8 mouse cellular contexts compared by ENCODE assay signal in the genomic region with DNA sequence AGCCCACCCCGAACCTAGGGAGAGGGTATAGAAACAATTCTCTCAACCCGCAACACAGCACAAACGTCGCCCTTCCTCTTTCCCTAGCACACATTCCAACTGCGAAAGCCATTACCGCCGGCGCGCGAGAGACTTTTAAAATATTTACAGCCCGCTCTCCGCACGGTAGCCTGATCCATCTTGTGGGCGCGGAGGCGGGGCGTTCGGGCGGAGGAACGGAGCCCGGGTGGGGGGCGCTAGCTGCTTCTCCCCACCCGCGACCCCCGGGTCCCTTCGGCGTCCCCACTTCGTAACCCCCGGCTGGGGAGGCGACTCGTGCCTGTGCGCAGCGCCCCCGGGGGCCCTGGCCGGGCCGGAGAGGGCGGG. TPM values are rescaled to one million over a fixed set of nuclear protein-coding genes. Genes with fewer than 3 reads are reported as not detected.
DNase-seq lines count a peak whose midpoint lies in the region; ATAC-seq and TF ChIP-seq lines count a peak whose summit lies in the region.

No protein-coding gene starts in this region.

- peaks cover 97% of the 10 kb centered on the region for H3K27me3 ChIP-seq in heart, embryonic 13.5 days (replicated peaks)
- peaks cover 22% of the 10 kb centered on the region for H3K27me3 ChIP-seq in ES-Bruce4 (ENCODE audit: control insufficient read depth, insufficient read depth, low read length, poor library complexity, severe bottlenecking)
- peaks cover 19% of the 10 kb centered on the region; the same call in 1 of the 2 replicates for H3K27me3 ChIP-seq in forebrain, embryonic 14.5 days (replicated peaks; ENCODE audit: control insufficient read depth, insufficient read depth, low read length)
- peaks cover 98% of the 10 kb centered on the region for H3K27me3 ChIP-seq in liver, embryonic 15.5 days

- TF ChIP-seq EP300 in ES-Bruce4 (IDR thresholded peaks at IDR 0.05; ENCODE audit: insufficient read depth, low read depth, low read length): no peak

- H3K9ac ChIP-seq in heart, embryonic 13.5 days: peak overlapping the region; percentile 88
- H3K9ac ChIP-seq in ES-Bruce4 (ENCODE audit: low read depth, poor library complexity, severe bottlenecking): peak overlapping the region; percentile 60
- H3K9ac ChIP-seq in forebrain, embryonic 14.5 days (ENCODE audit: low read length): peak overlapping the region; percentile 82
- no peak overlapping the region for H3K9ac ChIP-seq in liver, embryonic 15.5 days

- TF ChIP-seq CTCF in ES-Bruce4 (IDR thresholded peaks at IDR 0.05; ENCODE audit: low read depth, low read length): no peak

- ATAC-seq in heart, embryonic 13.5 days (ENCODE audit: extremely low read depth, insufficient number of reproducible peaks, low FRiP score, low TSS enrichment): no peak
- ATAC-seq in forebrain, embryonic 14.5 days: peak; percentile 30
- ATAC-seq in liver, embryonic 15.5 days (ENCODE audit: insufficient read depth): no peak

- TF ChIP-seq POLR2A in ES-Bruce4 (IDR thresholded peaks at IDR 0.05; ENCODE audit: insufficient read depth, low read length): no peak

- H3K4me3 ChIP-seq in heart, embryonic 13.5 days: peak overlapping the region; percentile 67
- peak overlapping the region; percentile 65 for H3K4me3 ChIP-seq in ES-Bruce4 (ENCODE audit: low read depth, low read length)
- peak overlapping the region; percentile 50 for H3K4me3 ChIP-seq in forebrain, embryonic 14.5 days (ENCODE audit: low read depth, low read length)
- peak overlapping the region; percentile 52 for H3K4me3 ChIP-seq in liver, embryonic 15.5 days (replicated peaks)

- no peaks in the 10 kb centered on the region for H3K9me3 ChIP-seq in heart, embryonic 13.5 days
- no peaks in the 10 kb centered on the region for H3K9me3 ChIP-seq in ES-Bruce4 (replicated peaks; ENCODE audit: control insufficient read depth, insufficient read depth, low read length, poor library complexity, severe bottlenecking)
- no peaks in the 10 kb centered on the region for H3K9me3 ChIP-seq in forebrain, embryonic 14.5 days (replicated peaks; ENCODE audit: control insufficient read depth, low read length)
- H3K9me3 ChIP-seq in liver, embryonic 15.5 days (replicated peaks): no peaks in the 10 kb centered on the region

- H3K36me3 ChIP-seq in heart, embryonic 13.5 days: no peaks in the 10 kb centered on the region
- H3K36me3 ChIP-seq in ES-Bruce4 (ENCODE audit: control insufficient read depth, insufficient read depth, low read length, poor library complexity, severe bottlenecking): no peaks in the 10 kb centered on the region
- H3K36me3 ChIP-seq in forebrain, embryonic 14.5 days (ENCODE audit: control insufficient read depth, insufficient read depth, low read length): no peaks in the 10 kb centered on the region
- no peaks in the 10 kb centered on the region for H3K36me3 ChIP-seq in liver, embryonic 15.5 days (replicated peaks)

- H3K27ac ChIP-seq in heart, embryonic 13.5 days (replicated peaks): peak overlapping the region; percentile 91
- no peak overlapping the region for H3K27ac ChIP-seq in ES-Bruce4 (ENCODE audit: insufficient read depth, low read length)
- peak overlapping the region; percentile 85 for H3K27ac ChIP-seq in forebrain, embryonic 14.5 days (ENCODE audit: low read depth, low read length)
- no peak overlapping the region for H3K27ac ChIP-seq in liver, embryonic 15.5 days (replicated peaks)

- DNase-seq in heart, adult 8-10 months (ENCODE audit: low spot score): no peak
- no peak for DNase-seq in forebrain, embryonic 14.5 days (ENCODE audit: low spot score)
- no peak for DNase-seq in urinary bladder, postnatal 36 days (ENCODE audit: low spot score in 2 of 2)
- DNase-seq in gastrocnemius, postnatal 25 days: no peak
- no peak for DNase-seq in adrenal gland, adult 8-10 months

- peaks cover 64% of the 10 kb centered on the region for H3K4me1 ChIP-seq in heart, embryonic 13.5 days
- H3K4me1 ChIP-seq in ES-Bruce4 (ENCODE audit: control insufficient read depth, insufficient read depth, low read length): peaks cover 2% of the 10 kb centered on the region
- H3K4me1 ChIP-seq in forebrain, embryonic 14.5 days (ENCODE audit: control insufficient read depth, insufficient read depth, low read length): peaks cover 3% of the 10 kb centered on the region
- H3K4me1 ChIP-seq in liver, embryonic 15.5 days (replicated peaks): peaks cover 3% of the 10 kb centered on the region; the same call in 1 of the 2 replicates

- WGBS in heart, embryonic 13.5 days: under 1% methylated on average over 36 of the region's 37 CpGs
- 3% methylated on average over 31 of the region's 37 CpGs for WGBS in forebrain, embryonic 14.5 days
- 3% methylated on average over 37 of the region's 37 CpGs for WGBS in liver, embryonic 15.5 days (ENCODE audit: insufficient replicate concordance)

- H3K4me2 ChIP-seq in heart, embryonic 13.5 days: peak overlapping the region; percentile 78
- peak overlapping the region; percentile 61 for H3K4me2 ChIP-seq in forebrain, embryonic 14.5 days (ENCODE audit: low read length)
- H3K4me2 ChIP-seq in liver, embryonic 15.5 days: peak overlapping the region; percentile 57

RNA-seq across cellular contexts. Expression of a gene that starts 32.4 kb away (rescaled TPM):
- 14.2 and 14.5 TPM in 2 replicates for polyA plus RNA-seq in heart, embryonic 13.5 days (2015; fragmentation: Nextera tagmentation; extraction: Ambion mirVana)
- total RNA-seq in heart, adult 8-10 months (2022): 10 to 100 TPM; 18.7 to 23.4 (median 20.5) TPM
- 14.9 and 15.8 TPM in 2 replicates for polyA plus RNA-seq in ES-Bruce4 (2011; ENCODE audit: insufficient read depth, insufficient read length, low read depth, missing spikeins)
- polyA plus RNA-seq in forebrain, embryonic 14.5 days (2014; fragmentation: Nextera tagmentation; extraction: Ambion mirVana): 17.5 and 18.8 TPM in 2 replicates
- polyA plus RNA-seq in liver, embryonic 15.5 days (2015; fragmentation: Nextera tagmentation; extraction: Ambion mirVana): 4.3 and 4.5 TPM in 2 replicates
- 10 to 100 TPM; 10.1 to 13.7 TPM for total RNA-seq in gastrocnemius, postnatal 25 days (2021)
- 10 to 100 TPM; 15.7 to 26.8 (median 19.2) TPM for total RNA-seq in adrenal gland, adult 8-10 months (2022)

Comparison
In these comparisons a context has a peak if more than half of its experiments do, and no peak if none do; other contexts are left out.
1. H3K27ac ChIP-seq: peak in heart, embryonic 13.5 days (single experiment) and forebrain, embryonic 14.5 days (single experiment); none in ES-Bruce4 (single experiment) and liver, embryonic 15.5 days (single experiment).
2. Peak in every context shown above with its lines, with median percentiles within 50 percentile points of each other: H3K4me2 ChIP-seq and H3K4me3 ChIP-seq.